Mouse (Mus musculus) CH12.LX (cell line): ENCODE measurements at regions not wholly inside any gene's neighbourhood (a gene's known extent, or its start where the extent isn't known, plus 50 kb on each side); places are given as distances from the start of the nearest gene placed in this dataset.

ENCODE experiments used
- DNase-seq: peaks from one replicate; pipeline ENCODE4 v3.0.0-alpha.2; 2013; ENCODE audit errors: extremely low read depth
- H3K27ac ChIP-seq: 2 replicates; pipeline ENCODE4 v1.5.1; 2012; ENCODE audit warnings: low read depth, mild to moderate bottlenecking, control low read depth, moderate library complexity; ENCODE audit not compliant: insufficient read depth
- H3K27me3 ChIP-seq: replicated peaks from 2 replicates; pipeline ENCODE3; 2012; ENCODE audit warnings: inconsistent platforms
- H3K36me3 ChIP-seq, 2 experiments: replicated peaks in 1 of 2; 2 replicates each; pipeline versions ENCODE3 to v1.6.1; 2012; ENCODE audit warnings: inconsistent platforms in 1 of 2, low read length in 1 of 2, mild to moderate bottlenecking in 1 of 2, mixed read lengths in 1 of 2, moderate library complexity in 1 of 2; ENCODE audit not compliant: control insufficient read depth in 1 of 2, insufficient read depth in 1 of 2
- H3K4me1 ChIP-seq, 2 experiments: 2 replicates each; pipeline ENCODE4 v1.6.1; 2012; ENCODE audit warnings: inconsistent platforms in 1 of 2, moderate library complexity in 1 of 2; ENCODE audit not compliant: insufficient read depth in 2 of 2, control insufficient read depth in 1 of 2
- H3K4me2 ChIP-seq: 2 replicates; pipeline ENCODE4 v1.6.1; 2012; ENCODE audit warnings: low read depth, mild to moderate bottlenecking, control low read depth; ENCODE audit not compliant: poor library complexity, insufficient read depth, severe bottlenecking
- H3K4me3 ChIP-seq, 3 experiments: fragments of 150-350 bp in 1 of 3; sonication (generic) in 1 of 3; replicated peaks in 1 of 3; 2 replicates each; pipeline versions ENCODE3 to v1.5.1; 2011 to 2012; ENCODE audit warnings: low read depth in 2 of 3, low read length in 2 of 3, mild to moderate bottlenecking in 2 of 3, moderate library complexity in 2 of 3, control low read depth in 1 of 3, improper control_type of control experiment in 1 of 3, inconsistent platforms in 1 of 3, mixed read lengths in 1 of 3; ENCODE audit not compliant: poor library complexity in 1 of 3
- H3K79me2 ChIP-seq: replicated peaks from 2 replicates; pipeline ENCODE4 v1.6.1; 2012; ENCODE audit warnings: mild to moderate bottlenecking, moderate library complexity; ENCODE audit not compliant: control insufficient read depth, poor library complexity, insufficient read depth, severe bottlenecking; ENCODE audit errors: extremely low read depth
- H3K9ac ChIP-seq: 2 replicates; pipeline ENCODE4 v1.6.1; 2012; ENCODE audit warnings: low read depth, mild to moderate bottlenecking, control low read depth, moderate library complexity; ENCODE audit not compliant: insufficient read depth
- H3K9me3 ChIP-seq: replicated peaks from 2 replicates; pipeline ENCODE3; 2012; ENCODE audit warnings: low read length, inconsistent platforms, mixed read lengths
- BHLHE40 ChIP-seq: IDR thresholded peaks from 2 replicates; pipeline ENCODE4 v1.6.1; 2011; ENCODE audit warnings: mild to moderate bottlenecking, low read depth, low read length, improper control_type of control experiment
- CHD2 ChIP-seq: IDR thresholded peaks from 2 replicates; pipeline ENCODE4 v1.6.1; 2011; ENCODE audit warnings: low read length, improper control_type of control experiment
- CTCF ChIP-seq, 2 experiments: IDR thresholded peaks in 1 of 2; conservative IDR thresholded peaks in 1 of 2; 2 replicates each; pipeline ENCODE4 v1.5.1; 2011 to 2012; ENCODE audit warnings: low read depth in 2 of 2, low read length in 2 of 2, improper control_type of control experiment in 1 of 2, inconsistent platforms in 1 of 2, mild to moderate bottlenecking in 1 of 2, moderate library complexity in 1 of 2
- ELF1 ChIP-seq: IDR thresholded peaks from 2 replicates; pipeline ENCODE4 v1.6.1; 2014; ENCODE audit warnings: low read depth, mild to moderate bottlenecking, inconsistent platforms, low read length, improper control_type of control experiment
- EP300 ChIP-seq: IDR thresholded peaks from 2 replicates; pipeline ENCODE4 v1.6.1; 2011; ENCODE audit warnings: low read length, improper control_type of control experiment
- GABPA ChIP-seq: IDR thresholded peaks from 2 replicates; pipeline ENCODE4 v1.6.1; 2012; ENCODE audit warnings: low read depth, low read length, improper control_type of control experiment, inconsistent platforms; ENCODE audit not compliant: insufficient replicate concordance
- JUN ChIP-seq: IDR thresholded peaks from 2 replicates; pipeline ENCODE4 v1.6.1; 2011; ENCODE audit warnings: low read depth, mild to moderate bottlenecking, low read length, improper control_type of control experiment, moderate library complexity; ENCODE audit not compliant: insufficient read depth
- MAFK ChIP-seq: IDR thresholded peaks from 2 replicates; pipeline ENCODE4 v1.6.1; 2011; ENCODE audit warnings: low read length, improper control_type of control experiment; ENCODE audit not compliant: insufficient replicate concordance
- MAZ ChIP-seq: IDR thresholded peaks from 2 replicates; pipeline ENCODE4 v1.6.1; 2012; ENCODE audit warnings: low read depth, mild to moderate bottlenecking, inconsistent platforms, low read length, improper control_type of control experiment, moderate library complexity
- MEF2A ChIP-seq: IDR thresholded peaks from 2 replicates; pipeline ENCODE4 v1.6.1; 2014; ENCODE audit warnings: low read depth, mild to moderate bottlenecking, inconsistent platforms, low read length, improper control_type of control experiment, borderline replicate concordance
- MXI1 ChIP-seq: IDR thresholded peaks from 2 replicates; pipeline ENCODE4 v1.6.1; 2011; ENCODE audit warnings: mild to moderate bottlenecking, low read depth, low read length, improper control_type of control experiment
- NRF1 ChIP-seq: IDR thresholded peaks from 2 replicates; pipeline ENCODE4 v1.6.1; 2014; ENCODE audit warnings: low read depth, mild to moderate bottlenecking, inconsistent platforms, low read length, improper control_type of control experiment, moderate library complexity
- POLR2A ChIP-seq: IDR thresholded peaks from 2 replicates; pipeline ENCODE4 v1.6.1; 2011; ENCODE audit warnings: low read depth, mild to moderate bottlenecking, improper control_type of control experiment, low read length
- RAD21 ChIP-seq: IDR thresholded peaks from 2 replicates; pipeline ENCODE4 v1.6.1; 2011; ENCODE audit warnings: low read depth, mild to moderate bottlenecking, low read length, improper control_type of control experiment, moderate library complexity
- RCOR1 ChIP-seq: conservative IDR thresholded peaks from 2 replicates; pipeline ENCODE4 v1.6.1; 2012; ENCODE audit warnings: low read depth, mild to moderate bottlenecking, inconsistent platforms, low read length, improper control_type of control experiment
- SIN3A ChIP-seq: IDR thresholded peaks from 2 replicates; pipeline ENCODE4 v1.6.1; 2012; ENCODE audit warnings: low read length, improper control_type of control experiment, inconsistent platforms
- TCF12 ChIP-seq: IDR thresholded peaks from 2 replicates; pipeline ENCODE4 v1.6.1; 2014; ENCODE audit warnings: low read depth, mild to moderate bottlenecking, inconsistent platforms, low read length, improper control_type of control experiment
- UBTF ChIP-seq: IDR thresholded peaks from 2 replicates; pipeline ENCODE4 v1.6.1; 2012; ENCODE audit warnings: low read depth, mild to moderate bottlenecking, inconsistent platforms, low read length, improper control_type of control experiment, moderate library complexity
- USF2 ChIP-seq: conservative IDR thresholded peaks from 2 replicates; pipeline ENCODE4 v1.6.1; 2011; ENCODE audit warnings: low read depth, low read length, improper control_type of control experiment
- ZKSCAN1 ChIP-seq: IDR thresholded peaks from 2 replicates; pipeline ENCODE4 v1.6.1; 2012; ENCODE audit warnings: low read depth, inconsistent platforms, low read length, improper control_type of control experiment, borderline replicate concordance
- ZNF384 ChIP-seq: IDR thresholded peaks from 2 replicates; pipeline ENCODE4 v1.6.1; 2012; ENCODE audit warnings: low read depth, low read length, improper control_type of control experiment, inconsistent platforms
- dilution Hi-C: fragments of 300-500 bp; cut with MboI; formaldehyde crosslinking; loops from 2 replicates; pipeline ENCODE4 v1.14.3; 2020; ENCODE audit warnings: low sequenced_read_pairs; ENCODE audit not compliant: extremely low pct_unique_long_range_greater_than_20kb, extremely low pct_ligation_motif_present
- in situ Hi-C: fragments of 300-500 bp; cut with MboI; formaldehyde crosslinking; loops from 3 replicates; pipeline ENCODE4 v1.14.3; 2019; ENCODE audit warnings: low sequenced_read_pairs, low pct_ligation_motif_present, low pct_unique_long_range_greater_than_20kb, mixed read lengths

DNA sequence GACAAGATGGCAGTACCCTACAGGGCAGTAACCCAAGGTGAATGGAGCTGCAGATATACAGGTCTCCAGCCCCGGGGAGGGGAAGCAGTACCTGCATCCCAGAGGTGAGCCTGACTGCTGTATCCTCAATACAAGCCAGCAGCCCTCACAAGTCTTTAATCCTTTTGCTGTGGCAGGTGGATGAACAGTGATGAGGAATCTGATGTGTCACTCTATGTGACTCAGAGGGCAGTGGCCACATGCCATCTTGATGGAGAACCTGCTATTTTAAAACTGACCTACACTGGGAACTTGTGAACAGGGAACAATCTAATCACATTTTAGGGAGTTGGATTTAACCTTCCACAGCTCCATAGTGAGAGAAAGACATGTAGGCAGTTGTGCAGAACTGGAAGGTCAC, 251.7 kb upstream of the Crbn start:
- Histone ChIP-seq H3K36me3 (no peaks in the 10 kb centered on the region), H3K27ac (no peak overlapping the region), H3K4me1 (peaks cover 0 to 9% of the 10 kb centered on the region in 2 experiments; a peak in 1 of 4 replicates), H3K9me3 (peaks cover 5% of the 10 kb centered on the region), H3K4me2 (no peak overlapping the region), H3K27me3 (no peaks in the 10 kb centered on the region), H3K79me2 (no peaks in the 10 kb centered on the region), H3K9ac (no peak overlapping the region), H3K4me3 (no peak overlapping the region)
- in situ Hi-C loops, result no loop called here
- dilution Hi-C loops, result no loop called here
- DNase-seq, result no peak
- no peak for TF ChIP-seq RAD21
- no peak for TF ChIP-seq MAZ
- TF ChIP-seq TCF12, result no peak
- TF ChIP-seq MXI1, result no peak
- no peak for TF ChIP-seq UBTF
- no peak for TF ChIP-seq CTCF (conservative IDR thresholded peaks at IDR 0.05 in 1 of 2, IDR thresholded peaks at IDR 0.05 in 1 of 2; ENCODE audit: low read depth in 2 of 2, low read length in 2 of 2)
- TF ChIP-seq USF2, result no peak

- in situ Hi-C loops, result no loop called here
- H3K9me3 ChIP-seq, result peaks cover 5% of the 10 kb centered on the region
- TF ChIP-seq MAFK (no peak), POLR2A (no peak), UBTF (no peak), MAZ (no peak), EP300 (no peak), BHLHE40 (no peak), JUN (no peak), SIN3A (no peak), ZKSCAN1 (no peak), TCF12 (no peak), RCOR1 (no peak), MEF2A (no peak), MXI1 (no peak), ZNF384 (no peak), GABPA (no peak), CHD2 (no peak), ELF1 (no peak), NRF1 (no peak)
These were observed 252.3 kb upstream of the Crbn start for GRCm38 (mm10) chr6:107052180-107052579.

More at GRCm38 (mm10) chr6:107052180-107052579, 252.3 kb upstream of the Crbn start:
- peaks cover 0 to 9% of the 10 kb centered on the region in 2 experiments; a peak in 1 of 4 replicates for H3K4me1 ChIP-seq
- no peak overlapping the region for H3K4me2 ChIP-seq
- H3K4me3 ChIP-seq, result no peak overlapping the region
- dilution Hi-C loops, result no loop called here
- no peak for DNase-seq
- no peaks in the 10 kb centered on the region for H3K79me2 ChIP-seq
- no peak overlapping the region for H3K27ac ChIP-seq
- no peaks in the 10 kb centered on the region for H3K36me3 ChIP-seq
- H3K9ac ChIP-seq, result no peak overlapping the region
- no peaks in the 10 kb centered on the region for H3K27me3 ChIP-seq
